Mouse (Mus musculus) B cell, adult 2 months (primary cell): ENCODE data around the gene Gabra3.

Source experiments
- DNase-seq, 2 experiments: peaks; one replicate each; pipeline ENCODE4 v3.0.0; 2022

Gabra3 gene

DNA sequence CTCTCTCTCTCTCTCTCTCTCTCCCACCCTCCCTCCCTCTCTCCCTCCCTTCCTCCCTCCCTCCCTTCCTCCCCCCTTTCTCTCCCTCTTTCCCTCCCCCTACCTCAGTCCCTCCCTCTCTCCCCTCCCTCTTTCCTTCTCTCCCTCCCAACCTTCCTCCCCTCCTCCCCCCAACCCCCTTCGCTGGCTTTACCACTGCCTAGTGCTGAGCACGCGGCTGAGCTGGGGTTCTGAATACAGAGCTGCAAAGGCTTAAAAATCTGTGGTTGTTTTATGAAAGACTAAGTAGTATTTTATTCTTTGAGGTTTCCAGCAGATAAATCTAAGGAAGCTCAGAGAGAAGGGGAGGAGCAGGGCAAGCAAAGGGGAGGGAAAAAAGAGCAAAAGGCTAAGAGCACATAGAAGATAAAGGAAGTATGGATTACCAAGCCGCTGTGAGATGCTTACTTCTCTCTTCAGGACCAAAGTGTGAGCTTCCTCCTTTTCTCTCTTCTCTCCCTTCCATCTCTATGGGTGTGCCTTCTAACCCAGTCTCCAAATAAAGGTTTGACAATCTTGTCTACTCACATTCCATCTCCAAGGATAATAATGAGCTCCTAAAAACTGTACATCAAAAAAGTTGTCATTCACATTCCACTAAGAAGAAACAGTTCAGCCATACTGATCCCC lies at the start of gene Gabra3:
Gene Gabra3, minus strand, starts transcription at position 619 of the 669 bp plus-strand sequence.
- DNase-seq: no peak

GRCm38 (mm10) chrX:72655789-72656188 lies 859 bp downstream of the Gabra3 start:
- DNase-seq: no peak

- no peak for DNase-seq
Measured at GRCm38 (mm10) chrX:72655381-72655780, 1.3 kb downstream of the Gabra3 start.

DNA sequence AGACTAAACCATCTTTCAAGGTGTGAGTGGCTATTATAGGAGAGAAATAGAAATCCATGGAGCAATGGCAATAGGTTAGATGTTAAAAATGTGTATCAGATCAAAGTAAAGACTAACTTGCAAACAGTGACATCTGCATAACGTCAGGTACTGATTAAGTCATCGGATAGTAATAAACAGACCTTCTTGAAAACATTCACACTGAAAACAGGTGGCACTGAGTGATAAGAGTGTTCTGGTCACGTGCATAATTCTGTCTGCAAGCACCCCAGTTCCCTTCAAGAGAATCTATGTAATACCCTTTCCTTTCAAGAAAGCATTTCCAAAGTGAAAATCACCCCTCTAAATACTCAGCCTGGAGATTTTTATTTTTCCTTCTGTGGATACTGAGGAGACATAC lies 6.0 kb downstream of the Gabra3 start:
- DNase-seq: no peak

GRCm38 (mm10) chrX:72644691-72645090 lies 12.0 kb downstream of the Gabra3 start:
- DNase-seq: no peak

DNA sequence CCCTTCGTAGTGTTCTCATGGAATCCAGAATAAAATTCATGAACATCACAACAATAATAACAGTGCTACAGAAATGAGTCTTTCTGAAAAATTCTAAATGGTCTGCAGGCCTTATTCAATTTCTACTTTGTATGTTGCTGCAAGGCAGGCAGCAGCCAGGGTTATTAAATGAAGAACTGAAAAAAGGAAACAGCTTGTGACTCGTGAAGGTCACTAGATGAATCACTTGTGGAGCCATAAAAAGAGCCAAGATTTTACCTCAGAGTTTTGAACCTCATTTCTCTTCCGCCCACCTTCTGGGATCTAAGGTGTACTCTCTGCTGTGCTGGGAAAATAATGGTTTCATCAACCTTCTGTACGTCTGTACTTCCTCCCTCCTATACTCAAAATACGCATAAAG lies 159.4 kb downstream of the Gabra3 start:
- no peak for DNase-seq

GRCm38 (mm10) chrX:72489806-72490205 lies 166.8 kb downstream of the Gabra3 start:
- no peak for DNase-seq

GRCm38 (mm10) chrX:72386758-72387157 lies 269.9 kb downstream of the Gabra3 start, which contains the start of gene Magea10:
Gene Magea10 (minus strand): TSS chrX:72386858.
- DNase-seq: no peak
